Mouse (Mus musculus): ENCODE results near the gene Dcaf1. TPM values are rescaled to one million over a fixed set of nuclear protein-coding genes. Genes with fewer than 3 reads are reported as not detected.

Dcaf1 gene
- total RNA-seq, 2 experiments from 2014 or later: 26.5 to 35.4 TPM

DNA sequence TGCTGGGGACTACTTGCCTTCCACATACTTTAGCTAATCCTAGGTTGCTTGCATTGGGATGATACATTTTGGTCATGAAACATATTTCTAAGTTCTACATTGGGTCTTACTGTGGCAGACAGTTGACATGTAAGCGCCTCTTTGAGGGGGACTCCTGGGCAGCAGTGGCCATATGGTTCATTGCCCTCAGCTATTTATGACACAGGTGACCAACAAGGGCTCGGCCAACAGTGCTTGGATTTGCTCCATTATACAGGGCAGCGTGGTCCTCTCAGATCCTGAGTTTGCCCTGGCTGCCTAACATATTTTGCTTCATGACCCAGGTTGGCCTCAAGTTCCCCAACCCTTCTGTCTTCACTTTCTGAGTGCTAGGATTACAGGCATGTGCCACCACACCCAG lies 55.0 kb downstream of the Dcaf1 start:
- no peak for DNase-seq

DNA sequence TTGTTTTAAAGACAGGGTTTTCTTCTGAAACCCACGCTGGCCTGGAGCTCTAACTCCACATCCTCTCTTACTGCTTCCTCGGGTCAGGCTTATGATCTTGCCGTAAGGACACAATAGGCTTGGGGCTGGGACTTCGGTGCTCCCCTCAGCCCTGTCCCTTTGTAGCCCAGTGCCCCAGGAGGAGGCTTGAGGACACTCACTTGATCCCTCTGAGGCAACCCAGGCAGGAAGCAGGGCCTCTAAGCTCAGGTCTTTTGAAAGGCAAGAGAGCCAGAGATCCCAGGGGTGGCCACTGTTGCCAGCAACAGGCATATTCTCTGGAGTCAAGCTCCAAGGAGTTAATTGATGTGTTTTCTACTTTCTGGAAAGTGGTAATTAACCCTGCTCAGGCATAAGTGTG lies 57.8 kb downstream of the Dcaf1 start:
- no peak for DNase-seq

DNA sequence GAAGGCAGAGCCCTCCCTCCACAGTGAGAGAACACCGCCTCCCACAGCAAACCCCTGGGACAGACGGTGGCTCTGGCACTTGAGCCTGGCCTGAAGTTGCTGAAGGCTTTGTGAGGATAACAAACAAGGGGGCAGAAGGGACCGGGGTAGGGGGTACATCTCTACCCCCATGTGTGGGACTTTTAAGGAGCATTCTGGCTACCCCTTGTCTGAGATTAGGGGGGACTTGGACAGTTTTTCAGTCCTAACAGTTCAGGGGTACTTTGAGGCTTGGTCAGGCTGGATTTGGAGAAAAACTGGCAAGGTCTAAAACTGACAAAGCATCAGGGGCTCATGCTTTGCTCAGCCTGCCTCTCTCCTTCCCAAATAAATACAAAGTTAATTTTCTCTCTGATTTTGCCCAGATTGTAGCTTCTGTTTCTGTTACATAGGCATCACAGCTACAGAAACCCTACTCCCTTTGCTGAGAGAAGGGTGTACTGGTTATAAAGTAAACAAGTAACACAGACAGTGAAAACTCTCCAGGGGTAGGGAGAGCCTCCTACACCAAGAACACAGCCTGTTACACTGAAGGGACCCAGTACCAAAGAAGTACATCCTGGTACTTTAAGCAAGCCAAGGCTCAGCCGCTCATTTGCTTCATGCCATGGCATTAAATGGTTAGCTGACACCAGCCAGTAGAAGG lies 59.5 kb downstream of the Dcaf1 start:
- no peak for DNase-seq

DNA sequence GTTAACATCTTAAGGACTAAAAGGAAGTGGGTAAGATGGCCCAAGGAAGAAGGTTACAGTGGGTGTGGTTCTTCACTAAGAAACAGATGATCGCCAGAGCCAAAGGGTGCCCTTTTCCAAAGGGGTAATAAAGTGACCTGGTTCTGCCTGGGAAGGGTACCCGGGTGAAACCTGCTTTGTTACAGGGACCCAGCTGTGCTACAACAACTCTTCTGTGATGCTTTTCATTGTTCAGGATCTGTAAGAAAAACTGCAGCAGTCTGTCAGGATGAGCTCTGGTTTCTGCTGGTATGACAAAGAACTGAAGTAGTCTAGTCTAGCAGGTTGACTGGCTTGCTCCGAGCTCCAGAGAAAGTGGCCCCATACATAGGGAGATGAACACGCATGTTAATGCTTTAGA lies 60.5 kb downstream of the Dcaf1 start:
- no peak for DNase-seq

DNA sequence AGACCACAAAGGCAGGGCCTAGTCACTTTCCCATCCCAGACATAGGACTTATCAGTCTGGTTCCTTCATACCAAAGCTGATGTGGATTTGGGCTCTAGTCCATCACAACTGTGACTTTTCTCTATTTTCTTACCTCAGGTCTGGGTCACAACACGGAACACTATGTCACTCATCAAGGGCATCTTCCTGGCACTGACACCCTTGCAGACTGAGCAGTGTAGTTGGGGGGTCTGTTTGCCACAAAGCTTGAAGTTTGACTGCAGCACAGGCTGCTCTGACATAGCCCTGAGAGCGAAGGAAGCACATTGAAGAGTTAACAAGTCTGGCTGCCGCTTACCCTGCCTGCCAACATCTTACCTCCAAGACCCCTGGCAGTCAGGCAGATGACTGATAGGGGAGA lies 61.4 kb downstream of the Dcaf1 start:
- no peak for DNase-seq

DNA sequence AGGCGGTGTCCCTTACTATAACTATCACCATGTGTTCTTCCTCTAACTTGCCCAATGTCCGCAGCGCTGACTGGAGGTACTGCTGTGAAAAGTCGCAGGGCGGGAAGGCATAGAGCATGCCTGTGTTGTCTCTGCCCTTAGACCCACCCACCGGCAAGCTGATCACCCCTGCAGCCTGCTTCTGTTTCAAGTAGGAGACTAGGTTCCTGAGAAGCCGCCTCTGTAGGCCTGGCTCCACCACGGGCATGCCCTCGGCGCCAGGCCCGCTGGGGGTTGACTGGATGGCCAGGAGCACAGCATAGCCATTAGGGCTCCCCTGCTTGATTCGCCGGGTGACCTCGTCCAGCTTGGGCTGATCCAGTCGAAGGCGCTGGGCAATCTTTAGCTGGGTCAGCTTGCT lies 62.6 kb downstream of the Dcaf1 start:
- DNase-seq: peak in 1 of 2 experiments; percentile 19

DNA sequence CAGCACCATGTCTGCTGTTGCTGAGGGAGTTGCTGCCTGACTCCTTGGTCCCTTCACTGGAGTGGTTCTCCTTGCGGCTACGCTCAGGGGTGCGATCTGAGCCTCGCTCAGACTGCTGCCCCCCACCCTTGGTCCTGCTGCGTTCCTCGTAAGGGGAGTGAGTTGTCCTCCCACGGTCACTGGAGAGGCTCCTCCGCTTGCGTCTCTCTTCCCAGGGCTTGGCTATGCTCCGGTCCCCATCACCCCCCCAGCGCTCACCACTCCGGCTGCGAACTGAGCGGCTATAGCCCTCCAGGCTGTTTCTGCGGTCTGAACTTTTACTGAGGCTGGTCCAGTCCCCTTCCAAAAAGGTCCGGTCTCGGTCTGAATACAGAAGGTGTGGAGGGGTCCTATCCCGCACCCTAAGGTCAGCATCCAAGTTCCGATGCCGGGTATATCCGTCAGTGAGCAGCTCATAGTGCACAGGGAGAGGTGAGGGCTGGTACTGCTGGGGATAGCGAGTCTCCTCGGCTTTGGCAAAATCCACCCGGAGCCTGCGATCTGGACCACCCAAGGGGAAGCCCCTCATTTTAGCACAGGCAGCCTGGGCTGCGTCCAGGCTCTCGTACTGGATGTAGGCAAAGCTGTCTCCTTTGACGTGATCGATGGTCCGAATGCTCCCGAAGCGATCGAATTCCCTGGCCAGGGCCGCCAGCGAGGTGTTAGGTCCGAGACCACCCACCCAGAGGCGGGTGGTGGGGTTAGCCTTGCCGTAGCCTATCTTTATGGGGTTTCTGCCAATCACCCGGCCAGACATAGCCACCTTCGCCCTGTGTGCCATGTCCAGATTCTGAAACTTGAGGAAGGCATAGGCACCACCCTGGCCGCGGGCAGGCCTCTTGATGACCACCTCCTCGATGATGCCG lies 63.6 kb downstream of the Dcaf1 start:
- DNase-seq: peak in 1 of 2 experiments; percentile 19

DNA sequence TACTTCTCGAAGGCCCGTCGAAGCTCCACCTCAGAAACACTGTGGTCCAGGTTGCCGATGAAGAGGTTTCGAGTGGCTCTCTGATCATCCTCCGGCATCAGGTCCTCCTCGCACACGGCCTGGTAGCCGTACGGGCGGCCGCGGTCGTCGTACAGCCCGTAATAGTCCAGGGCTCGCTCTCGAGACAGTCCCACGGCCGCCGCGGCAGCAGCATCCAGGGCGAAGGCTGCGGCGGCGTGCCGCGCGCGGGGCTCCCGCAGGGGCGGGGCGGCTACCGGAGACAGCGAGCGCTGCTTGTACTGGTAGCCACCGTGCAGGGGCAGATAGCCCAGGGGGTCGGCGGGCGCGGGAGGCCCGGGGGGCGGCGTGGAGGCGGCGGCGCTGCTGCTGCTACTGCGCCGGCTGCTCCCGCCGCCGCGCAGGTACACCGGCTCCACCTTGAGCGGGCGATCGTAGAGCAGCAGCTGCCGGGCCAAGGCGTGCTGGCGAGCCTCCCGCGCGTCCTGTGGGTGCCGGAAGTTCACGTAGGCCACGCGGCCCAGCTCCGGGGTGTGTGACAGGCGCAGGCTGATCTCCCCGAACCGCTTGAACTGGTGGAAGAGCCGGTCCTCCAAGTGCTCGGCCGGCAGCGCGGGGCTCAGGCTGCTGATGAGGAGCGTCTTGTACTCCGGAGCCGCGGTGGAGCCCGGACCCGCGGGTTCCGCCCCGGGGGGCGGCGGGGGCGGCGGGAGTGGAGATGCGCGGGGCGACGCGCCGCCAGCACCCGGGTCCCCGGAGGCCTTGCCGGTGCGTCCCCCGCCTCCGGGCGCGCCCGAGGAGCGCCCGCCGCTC lies 64.4 kb downstream of the Dcaf1 start:
- DNase-seq: peak; percentile 47 to 54

DNA sequence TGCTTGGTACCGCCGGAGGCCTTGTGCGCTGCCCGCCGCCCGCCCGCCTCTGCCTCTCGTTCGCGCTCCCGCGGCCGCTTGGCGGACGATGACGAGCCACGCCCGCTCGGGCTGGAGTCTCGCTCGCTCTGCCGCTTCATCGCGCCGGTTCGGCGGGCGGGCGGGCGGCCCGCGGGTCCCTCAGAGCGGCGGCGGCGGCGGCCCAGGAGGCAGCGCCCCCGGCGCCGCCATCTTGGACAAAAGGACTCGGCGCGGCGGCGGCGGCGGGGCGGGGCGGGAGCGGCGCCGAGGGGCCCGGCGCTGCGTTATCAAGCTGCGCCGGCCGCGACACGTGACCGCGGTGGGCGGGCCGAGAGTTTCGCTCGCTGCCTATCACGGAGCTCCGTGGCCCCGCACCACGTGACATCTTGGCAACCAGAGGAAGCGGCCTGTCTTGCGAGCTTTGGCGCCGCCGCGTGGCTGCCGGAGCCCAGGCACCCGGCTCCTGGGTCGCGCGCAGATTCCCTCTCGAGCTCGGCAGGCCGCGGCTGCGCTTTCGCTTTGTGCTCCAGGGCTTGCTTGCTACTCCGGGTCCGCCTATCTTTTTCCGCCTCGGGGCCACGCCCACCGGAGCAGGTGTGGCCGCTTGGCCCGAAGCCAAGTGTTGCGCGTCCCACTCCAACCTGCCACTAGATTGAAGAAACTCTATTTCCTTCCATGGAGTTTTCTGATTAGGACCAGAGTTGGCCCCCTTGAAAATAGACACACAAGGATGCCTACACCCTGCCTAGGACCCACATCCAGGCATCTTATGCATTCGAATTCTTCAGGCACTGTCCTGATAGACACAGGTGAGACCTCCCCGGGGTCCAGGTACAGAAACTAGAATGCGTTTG lies 65.4 kb downstream of the Dcaf1 start, which contains the start of gene Rbm15b:
Gene Rbm15b (minus strand): TSS at position 601 of the 875 bp plus-strand sequence.
- DNase-seq: peak; percentile 97 to 98

DNA sequence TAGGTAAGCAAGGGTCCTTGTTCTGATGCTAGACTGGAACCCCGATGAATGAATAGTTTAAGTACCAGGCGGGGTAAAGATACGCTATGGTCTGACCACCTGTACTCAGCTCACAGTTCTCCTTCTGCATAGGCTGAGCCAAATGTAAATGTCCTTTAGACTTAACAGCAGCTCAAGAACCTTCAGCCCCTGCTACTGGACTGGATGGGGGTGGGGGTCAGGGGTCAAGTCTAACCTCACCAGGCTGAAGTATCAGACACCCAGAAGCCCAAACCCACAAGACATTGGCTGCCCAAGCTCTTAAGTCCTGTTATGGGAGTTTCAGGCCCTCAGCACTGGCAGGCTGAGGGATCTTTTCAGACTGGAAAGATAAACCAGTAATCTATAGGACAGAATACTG lies 66.7 kb downstream of the Dcaf1 start:
- no peak for DNase-seq

DNA sequence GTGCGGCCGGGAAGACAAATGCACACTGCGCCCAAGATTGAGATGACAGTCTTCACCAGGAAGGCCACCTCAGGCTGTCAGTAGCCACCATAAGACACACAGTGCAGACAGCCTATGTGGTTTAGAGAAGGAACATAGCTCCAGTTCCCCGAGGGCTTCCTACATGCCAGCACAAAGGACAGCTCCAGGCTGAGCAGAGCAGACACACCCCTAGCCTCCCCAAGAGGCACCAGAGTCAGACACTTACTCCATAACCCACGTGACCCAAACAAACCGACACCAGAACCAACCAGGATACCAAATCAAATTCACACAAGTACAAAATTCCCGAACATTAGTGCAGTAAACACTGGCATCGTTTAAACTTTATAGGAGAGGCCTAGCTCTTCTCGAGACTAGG lies 67.6 kb downstream of the Dcaf1 start:
- no peak for DNase-seq

DNA sequence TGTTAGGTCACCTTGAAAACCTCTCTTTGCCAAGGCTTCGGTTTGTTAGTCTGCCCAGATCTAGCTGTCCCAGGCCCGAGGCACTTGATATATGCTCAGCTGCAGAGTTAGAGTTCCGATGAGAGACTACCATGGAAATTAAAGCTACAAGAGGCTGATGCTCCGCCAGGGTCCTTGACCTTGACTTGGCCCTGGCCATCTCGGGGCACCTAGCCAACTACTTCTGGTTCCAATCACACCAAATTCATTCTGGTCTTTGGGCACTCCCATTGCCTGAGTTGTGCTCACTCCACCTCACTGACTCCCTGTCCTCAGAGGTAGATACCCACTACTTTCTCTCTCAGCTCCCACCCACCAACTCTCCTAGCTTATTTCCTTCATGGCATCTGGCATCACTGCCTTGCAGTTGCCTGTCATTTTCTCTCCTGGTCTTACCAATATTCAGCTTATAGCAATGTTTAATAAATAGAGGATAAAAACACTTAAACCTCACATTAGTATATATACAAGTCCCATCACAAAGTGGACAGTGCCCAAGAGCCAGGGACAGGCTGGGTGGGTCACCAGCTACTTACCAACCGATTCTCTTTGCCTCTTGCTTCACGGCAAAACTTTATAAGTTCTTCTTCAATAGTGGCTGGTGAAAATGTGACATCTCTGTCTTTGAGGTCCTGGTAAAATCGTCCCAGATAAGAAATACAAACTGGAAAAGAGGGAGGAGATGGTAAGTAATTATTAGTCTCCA lies 69.0 kb downstream of the Dcaf1 start:
- DNase-seq: peak; percentile 29 to 40

DNA sequence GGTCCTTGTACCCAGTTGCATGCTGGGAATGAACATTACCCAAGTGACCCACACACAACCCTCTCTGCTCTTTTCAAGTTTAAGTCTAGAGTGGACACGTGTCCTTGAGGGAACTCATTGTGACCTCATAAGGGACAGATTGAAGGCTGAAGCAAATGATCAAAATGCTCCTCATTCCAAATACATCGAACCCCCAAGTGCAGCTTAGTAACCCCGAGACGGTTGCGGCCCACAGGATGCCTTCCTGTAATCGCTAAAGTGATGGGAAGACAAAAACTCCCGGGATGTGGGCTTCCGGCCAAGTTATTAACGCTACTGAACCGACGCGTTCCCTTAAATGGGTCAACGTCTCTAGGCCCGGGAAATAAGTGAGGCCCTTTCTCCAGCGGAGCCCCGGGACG lies 69.7 kb downstream of the Dcaf1 start:
- DNase-seq: no peak

DNA sequence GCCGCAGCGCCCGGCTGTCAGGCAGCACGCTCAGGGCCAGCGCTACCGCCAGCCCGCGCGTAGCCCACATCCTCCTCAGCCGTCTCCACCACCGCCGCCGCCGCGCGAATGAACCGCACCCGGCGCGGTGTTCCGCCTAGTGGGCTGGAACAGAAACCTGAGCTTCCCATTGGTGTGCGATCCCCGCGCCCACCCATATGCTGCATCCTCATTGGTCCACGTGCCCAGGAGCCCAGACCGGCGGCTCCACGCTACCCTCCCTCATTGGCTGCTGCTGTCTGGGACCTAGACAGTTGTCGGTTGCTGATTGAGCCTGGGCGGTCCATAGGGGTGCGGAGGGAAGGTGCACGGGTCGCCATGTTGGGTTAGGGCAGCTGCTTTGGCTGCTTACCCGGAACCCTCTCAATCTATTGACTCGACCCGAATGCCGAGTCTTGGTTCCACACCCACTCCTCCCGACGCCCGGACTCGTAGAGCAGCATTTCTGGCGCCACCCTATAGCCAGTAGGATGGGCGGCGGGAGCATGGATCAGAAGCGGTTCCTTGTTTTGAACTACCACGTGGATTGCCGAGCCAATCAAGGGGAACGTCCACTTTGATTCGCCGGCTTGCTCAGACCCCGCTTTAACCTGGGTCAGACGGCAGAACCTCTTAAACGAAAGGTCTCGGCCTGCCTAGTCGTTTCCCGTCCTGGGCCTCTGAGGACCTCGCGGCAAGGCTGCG lies 70.3 kb downstream of the Dcaf1 start, which contains the start of gene Manf:
Gene Manf (minus strand): TSS at position 151 of the 723 bp plus-strand sequence.
- peak; percentile 95 to 99 for DNase-seq

DNA sequence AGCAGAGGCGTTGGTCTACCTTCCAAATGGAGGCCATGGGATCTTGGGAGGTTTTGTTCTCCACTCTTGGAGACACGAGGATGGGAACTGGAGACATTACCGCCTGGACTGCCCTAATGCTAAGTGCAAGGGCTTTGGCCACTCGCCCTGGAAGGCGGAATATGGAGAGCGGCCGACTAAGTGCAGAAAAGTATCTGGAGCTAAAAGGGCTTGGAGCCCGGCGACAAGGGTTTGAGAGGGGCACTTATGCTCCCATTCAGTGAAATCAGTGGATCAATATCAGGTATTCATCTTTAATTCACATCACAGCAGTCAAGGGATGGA lies 70.8 kb downstream of the Dcaf1 start:
- no peak for DNase-seq

DNA sequence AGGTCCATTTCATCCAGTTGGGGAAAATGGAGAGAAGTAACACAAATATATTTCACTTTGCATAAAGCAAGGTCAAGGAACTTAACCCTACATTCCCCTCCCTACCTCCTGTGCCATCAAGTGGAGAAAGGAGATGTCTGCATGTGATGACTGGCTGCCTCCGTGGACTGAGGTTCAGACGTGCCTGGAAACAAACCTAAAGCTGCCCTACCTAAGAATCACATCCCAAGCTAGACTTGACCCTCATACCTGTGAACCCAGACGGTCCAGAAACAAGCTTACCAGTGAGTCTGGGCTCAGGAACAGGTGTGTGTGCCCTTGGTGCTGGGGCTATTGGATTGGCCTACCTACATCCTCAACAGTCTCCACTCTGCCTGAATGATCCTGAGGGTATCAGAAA lies 71.7 kb downstream of the Dcaf1 start:
- DNase-seq: no peak

DNA sequence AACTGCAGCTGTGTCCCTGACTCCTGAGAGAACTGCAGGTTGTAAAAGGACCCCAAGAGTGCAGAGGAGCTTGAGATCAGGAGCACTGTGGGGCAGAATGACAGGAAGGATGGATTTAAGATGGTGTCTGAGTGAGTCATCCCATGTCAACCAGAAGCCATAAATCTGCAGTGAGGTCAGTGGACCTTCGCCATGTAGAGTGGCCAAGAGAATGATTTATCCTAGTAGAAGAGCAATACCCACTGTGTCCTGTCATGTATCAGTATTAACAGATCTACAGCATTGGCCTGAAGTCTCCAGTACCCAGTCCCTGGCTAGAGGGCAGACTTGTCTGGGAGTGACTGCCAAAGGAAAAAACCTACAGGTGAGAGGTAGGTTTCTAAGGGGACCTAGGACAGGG lies 77.2 kb downstream of the Dcaf1 start:
- no peak for DNase-seq

DNA sequence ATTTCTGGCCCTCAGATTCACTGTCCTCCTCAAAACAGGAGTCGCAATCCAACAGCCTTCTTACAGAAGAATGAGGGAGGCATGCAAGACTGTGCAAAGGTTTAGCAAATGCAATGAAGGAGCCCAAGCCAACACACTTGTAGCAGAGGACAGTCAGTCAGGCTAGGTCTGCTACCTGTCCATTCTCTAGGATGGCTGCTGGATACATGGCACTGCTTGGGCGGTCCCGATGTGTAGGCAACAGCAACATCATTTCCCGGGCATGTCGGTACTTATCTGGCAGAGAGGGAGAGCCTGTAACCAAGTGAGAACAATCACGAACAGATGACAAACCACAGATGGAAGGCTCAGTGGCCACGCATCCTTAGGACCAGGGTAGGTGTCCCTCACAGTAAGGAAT lies 79.9 kb downstream of the Dcaf1 start:
- no peak for DNase-seq

DNA sequence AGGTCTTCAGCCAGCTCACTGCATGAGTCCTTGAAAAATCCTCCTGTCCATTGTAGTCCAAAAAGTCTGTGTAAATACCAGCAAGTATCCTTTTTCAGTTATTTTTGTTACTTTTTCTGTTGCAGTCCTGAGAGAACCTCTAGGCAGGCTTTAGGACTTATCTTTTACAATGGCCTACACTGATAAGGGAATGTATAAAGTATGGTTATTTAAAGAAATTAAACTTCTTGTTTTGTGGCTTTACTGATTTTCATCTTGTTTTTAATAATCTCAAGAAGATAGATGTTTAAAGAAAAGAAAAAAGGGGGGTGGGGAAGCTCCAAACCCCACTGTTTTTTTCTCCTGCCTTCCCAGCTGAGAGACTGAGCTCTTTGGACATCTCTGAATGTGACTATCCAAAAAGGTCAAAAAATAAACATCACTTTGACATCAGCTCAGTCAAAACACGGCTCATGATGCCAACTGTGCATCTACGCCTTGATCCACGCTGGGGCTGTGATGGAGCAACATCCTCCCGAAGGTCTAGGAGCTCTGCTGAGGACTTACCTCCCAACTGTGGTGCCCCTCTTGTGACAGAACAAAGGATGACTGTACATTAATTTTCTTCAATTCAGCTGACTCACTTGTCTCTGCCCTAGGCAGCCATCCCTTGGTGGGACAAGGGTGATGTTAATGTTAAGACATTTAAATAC lies 81.6 kb downstream of the Dcaf1 start:
- no peak for DNase-seq

DNA sequence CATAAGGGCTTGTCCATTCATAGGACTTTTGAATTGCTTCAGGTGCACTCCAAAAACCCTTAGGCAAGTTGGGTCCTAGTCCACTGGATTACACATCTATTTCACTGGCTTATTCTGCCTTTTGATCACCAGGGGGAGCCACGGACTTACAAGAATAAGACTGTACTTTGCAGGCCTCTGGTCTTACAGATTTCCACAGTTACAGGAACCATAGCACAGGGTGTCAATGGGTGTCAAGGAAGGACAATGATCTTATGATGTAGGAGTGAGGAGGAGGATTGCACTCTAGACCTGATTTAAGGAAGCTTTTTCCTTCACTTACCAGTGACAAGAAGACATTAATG lies 82.1 kb downstream of the Dcaf1 start:
- peak; percentile 47 to 60 for DNase-seq

All from heart, adult 18-20 months (tissue).